Comparison of ENCODE assay signal across 8 mouse cellular contexts in the genomic region with DNA sequence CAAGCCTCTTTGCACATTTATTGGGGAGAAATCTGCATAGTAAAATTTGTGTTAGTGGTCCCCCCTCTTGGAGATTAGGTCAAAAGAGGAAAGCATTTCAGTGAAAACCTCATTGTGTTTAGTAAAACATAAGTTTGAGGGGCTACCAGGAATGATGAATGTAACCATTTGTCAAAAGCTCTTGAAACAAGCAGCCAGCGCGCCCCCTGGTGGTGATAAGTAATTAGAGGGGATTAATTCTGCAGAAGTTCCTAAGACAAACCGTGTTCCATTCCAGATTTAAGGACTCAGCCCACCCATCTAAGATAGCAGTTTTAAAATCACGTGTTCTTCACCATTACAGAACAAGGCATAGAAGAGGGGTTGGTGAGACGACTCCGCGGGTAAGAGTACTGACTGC. TPM values are rescaled to one million over a fixed set of nuclear protein-coding genes. Genes with fewer than 3 reads are reported as not detected.
A peak's percentile ranks its signal among the peaks of the same experiment; 100 is the strongest.
DNase-seq lines count a peak whose midpoint lies in the region; ATAC-seq and TF ChIP-seq lines count a peak whose summit lies in the region.

No protein-coding gene starts in this region.

- DNase-seq in frontal cortex, postnatal 25 days (ENCODE audit: low spot score in 2 of 2): peak; percentile 60 to 61
- DNase-seq in ES-E14 (ENCODE audit: low read depth, low spot score): peak; percentile 90
- DNase-seq in c-Kit-positive CD71-positive TER-119-positive erythroid progenitor cells, embryonic 14.5 days (ENCODE audit: low spot score): peak; percentile 64
- peak; percentile 85 for DNase-seq in gastrocnemius, postnatal 10 days
- DNase-seq in layer of hippocampus, postnatal 10 days (ENCODE audit: low spot score in 2 of 2): peak; percentile 86 to 89
- DNase-seq in splenic B cell, adult 2 months (ENCODE audit: low read depth, low spot score): peak; percentile 74

- H3K9ac ChIP-seq in ES-E14 (ENCODE audit: insufficient read depth, low read depth, low read length, poor library complexity, severe bottlenecking): no peak overlapping the region

- ATAC-seq in frontal cortex, adult (ENCODE audit: low TSS enrichment): no peak
- ATAC-seq in megakaryocyte progenitor cell, adult 5-6 weeks (replicated peaks; ENCODE audit: poor library complexity): peak; percentile 52; the same call in 1 of the 2 replicates

- H3K27me3 ChIP-seq in splenic B cell, adult 2 months (ENCODE audit: control insufficient read depth, insufficient read depth, low read length, poor library complexity, severe bottlenecking): no peaks in the 10 kb centered on the region

- in situ Hi-C loops in ES-E14 (cut with MboI; ENCODE audit: low sequenced_read_pairs in 2 of 2, unreplicated experiment in 2 of 2): no loop called here

- H3K27ac ChIP-seq in ES-E14 (ENCODE audit: insufficient read depth, low read depth, low read length, poor library complexity, severe bottlenecking): no peak overlapping the region

- no peaks in the 10 kb centered on the region for H3K36me3 ChIP-seq in ES-E14 (ENCODE audit: control insufficient read depth, insufficient read depth, low read length, poor library complexity, severe bottlenecking)
- no peaks in the 10 kb centered on the region for H3K36me3 ChIP-seq in splenic B cell, adult 2 months (ENCODE audit: control insufficient read depth, insufficient read depth, low read length, poor library complexity, severe bottlenecking)

- H3K4me1 ChIP-seq in ES-E14 (ENCODE audit: control insufficient read depth in 2 of 2, insufficient read depth in 2 of 2, low read length in 2 of 2, poor library complexity in 1 of 2): 0 out of 4 replicates have a peak, but pooled peaks cover 0 to 2% of the 10 kb centered on the region in 2 experiments

- H3K4me3 ChIP-seq in ES-E14 (ENCODE audit: insufficient read depth in 1 of 2, low read depth in 1 of 2, low read length in 2 of 2, poor library complexity in 1 of 2, severe bottlenecking in 1 of 2): no peak overlapping the region

- H3K9me3 ChIP-seq in ES-E14 (ENCODE audit: control insufficient read depth, insufficient read depth, low read depth, low read length): no peaks in the 10 kb centered on the region

TF ChIP-seq in ES-E14, 5 proteins besides CTCF, POLR2A, EP300 and RAD21:
- TF ChIP-seq ZNF384 (IDR thresholded peaks at IDR 0.05; ENCODE audit: low read depth, low read length) (no peak), CHD2 (IDR thresholded peaks at IDR 0.05; ENCODE audit: low read depth, low read length) (no peak), ZC3H11A (IDR thresholded peaks at IDR 0.05; ENCODE audit: borderline replicate concordance, low read depth, low read length) (peak; percentile 31; the same call in 1 of the 2 replicates), HCFC1 (IDR thresholded peaks at IDR 0.05; ENCODE audit: borderline replicate concordance, insufficient read depth, low read length) (no peak)
TF ChIP-seq in ES-E14: peak in this region for 1.

RNA-seq across cellular contexts. Expression of gene Prmt2, which starts 35.7 kb away (rescaled TPM):
- total RNA-seq in ES-E14 (2012; rRNA removed): 15.1 and 21.5 TPM in 2 replicates
- 10 to 100 TPM in 1 of 2 experiments, 1 to 10 TPM in 1; 8.0 to 10.7 TPM for total RNA-seq in gastrocnemius, postnatal 10 days (2021)
- 100 to 1,000 TPM in 1 of 2 experiments, 10 to 100 TPM in 1; 95.7 to 100 TPM for total RNA-seq in layer of hippocampus, postnatal 10 days (2021)
- 0.62 and 1.2 TPM in 2 replicates for total RNA-seq in megakaryocyte progenitor cell, adult 5-6 weeks (2015)
- 2.0 and 2.4 TPM in 2 replicates for total RNA-seq in megakaryocyte progenitor cell, adult 5-6 weeks (2017)

RNA-seq across cellular contexts. Expression of gene S100b, which starts 51.7 kb away (rescaled TPM):
- not detected in 2 replicates for total RNA-seq in ES-E14 (2012; rRNA removed)
- total RNA-seq in gastrocnemius, postnatal 10 days (2021): 1 to 10 TPM; 7.9 to 9.7 TPM
- total RNA-seq in layer of hippocampus, postnatal 10 days (2021): 10 to 100 TPM; 46.1 to 50.0 TPM
- not detected in 2 replicates for total RNA-seq in megakaryocyte progenitor cell, adult 5-6 weeks (2015)
- total RNA-seq in megakaryocyte progenitor cell, adult 5-6 weeks (2017): not detected in 2 replicates

RNA-seq across cellular contexts. Expression of gene Slc5a4a, which starts 54.7 kb away (rescaled TPM):
- total RNA-seq in ES-E14 (2012; rRNA removed): 0.18 TPM in 1 of 2 replicates, not detected in the other
- not detected for total RNA-seq in gastrocnemius, postnatal 10 days (2021)
- not detected for total RNA-seq in layer of hippocampus, postnatal 10 days (2021)
- not detected in 2 replicates for total RNA-seq in megakaryocyte progenitor cell, adult 5-6 weeks (2015)
- not detected in 2 replicates for total RNA-seq in megakaryocyte progenitor cell, adult 5-6 weeks (2017)

Comparison
In these comparisons a context has a peak if more than half of its experiments do, and no peak if none do; other contexts are left out.
1. RNA of gene S100b, which starts 51.7 kb away (total RNA-seq): 46.1 to 50.0 TPM in layer of hippocampus, postnatal 10 days; 7.9 to 9.7 TPM in gastrocnemius, postnatal 10 days, not detected in ES-E14 and not detected in megakaryocyte progenitor cell, adult 5-6 weeks; every median in the first group is over 4 times any median in the second.
2. Peak in every context shown above with its lines, with median percentiles within 50 percentile points of each other: DNase-seq.